Mouse (Mus musculus) forebrain, postnatal 0 days (tissue): ENCODE measurements around the gene Arnt. TPM values are rescaled to one million over a fixed set of nuclear protein-coding genes. Genes with fewer than 3 reads are reported as not detected.

ENCODE experiments used
- ATAC-seq: fragments of 200-750 bp; cut with Nextera tagmentation; 2 replicates; pipeline ENCODE4 v1.8.0; 2017; ENCODE audit warnings: mild to moderate bottlenecking, moderate library complexity
- DNase-seq: peaks from one replicate; pipeline ENCODE4 v3.0.0-alpha.2; 2015
- H3K27ac ChIP-seq: fragments of 300-500 bp; sonication (generic); 2 replicates; pipeline ENCODE4 v1.5.1; 2014; ENCODE audit warnings: low read depth, mild to moderate bottlenecking, antibody characterized with exemption, low read length, moderate library complexity, mixed read lengths
- H3K27me3 ChIP-seq: fragments of 300-500 bp; sonication (generic); 2 replicates; pipeline ENCODE4 v1.6.1; 2014; ENCODE audit warnings: mild to moderate bottlenecking, low read length, mixed read lengths; ENCODE audit not compliant: insufficient read depth
- H3K36me3 ChIP-seq: fragments of 300-500 bp; sonication (generic); 2 replicates; pipeline ENCODE4 v1.6.1; 2014; ENCODE audit warnings: mild to moderate bottlenecking, moderate library complexity; ENCODE audit not compliant: insufficient read depth
- H3K4me1 ChIP-seq: fragments of 300-500 bp; sonication (generic); 2 replicates; pipeline ENCODE4 v1.6.1; 2014; ENCODE audit warnings: antibody characterized with exemption; ENCODE audit not compliant: insufficient read depth
- H3K4me2 ChIP-seq: fragments of 300-500 bp; sonication (generic); 2 replicates; pipeline ENCODE4 v1.6.1; 2014; ENCODE audit warnings: low read depth, mild to moderate bottlenecking, moderate library complexity
- H3K4me3 ChIP-seq: fragments of 300-500 bp; sonication (generic); 2 replicates; pipeline ENCODE4 v1.5.1; 2014; ENCODE audit warnings: low read depth, low read length, mixed read lengths
- H3K9ac ChIP-seq: fragments of 300-500 bp; sonication (generic); 2 replicates; pipeline ENCODE4 v1.6.1; 2014; ENCODE audit warnings: mild to moderate bottlenecking
- H3K9me3 ChIP-seq: fragments of 300-500 bp; sonication (generic); 2 replicates; pipeline ENCODE4 v1.6.1; 2016; ENCODE audit warnings: low read length
- CTCF ChIP-seq: sonication (generic); IDR thresholded peaks from 2 replicates; pipeline ENCODE4 v1.5.1; 2016; ENCODE audit warnings: antibody characterized with exemption, control low read depth, low read depth
- WGBS: fragments of 180-500 bp; shearing (Covaris S2); extraction: QIAGEN DNeasy Blood & Tissue Kit; methylation state at CpG from one replicate; pipeline ENCODE4 v1.1.7; 2014; 5-methylcytosine and 5-hydroxymethylcytosine counted together
- polyA plus RNA-seq: library from polyadenylated mRNA; unstranded; fragments of >200 nt; fragmentation: Nextera tagmentation; extraction: Ambion mirVana; gene quantifications from 2 replicates; pipeline ENCODE4 v1.2.1, GENCODE M21; 2015
- total RNA-seq: library from RNA; depleted of rRNA; stranded (reverse); fragments of >200 nt; gene quantifications from 2 replicates; pipeline ENCODE4 v1.2.3, GENCODE M21; 2014

Gene Arnt
- total and polyA plus RNA-seq, 2 experiments from 2014 or later, result 7.8 to 14.7 TPM

GRCm38 (mm10) chr3:95456367-95456766 is 22.2 kb downstream of the Arnt start:
- Histone ChIP-seq H3K27ac (no peak overlapping the region), H3K4me1 (no peaks in the 10 kb centered on the region), H3K9me3 (no peaks in the 10 kb centered on the region), H3K36me3 (peaks cover 38% of the 10 kb centered on the region), H3K9ac (no peak overlapping the region), H3K4me2 (no peak overlapping the region), H3K27me3 (no peaks in the 10 kb centered on the region), H3K4me3 (no peak overlapping the region)
- no peak for ATAC-seq
- 98% methylated on average over 5 of the region's 5 CpGs for WGBS
- no peak for DNase-seq
- TF ChIP-seq CTCF, result no peak

GRCm38 (mm10) chr3:95457758-95458157 is 23.6 kb downstream of the Arnt start:
- H3K27ac ChIP-seq, result no peak overlapping the region
- H3K36me3 ChIP-seq, result peaks cover 30% of the 10 kb centered on the region
- no peaks in the 10 kb centered on the region for H3K27me3 ChIP-seq
- ATAC-seq (no peak), DNase-seq (no peak)
- no peaks in the 10 kb centered on the region for H3K9me3 ChIP-seq
- H3K4me3 ChIP-seq, result no peak overlapping the region
- no peak overlapping the region for H3K9ac ChIP-seq
- no peaks in the 10 kb centered on the region for H3K4me1 ChIP-seq
- no peak for TF ChIP-seq CTCF
- H3K4me2 ChIP-seq, result no peak overlapping the region
- 81% methylated on average over 3 of the region's 3 CpGs for WGBS

- Histone ChIP-seq H3K36me3 (peaks cover 19% of the 10 kb centered on the region; the same call in 1 of the 2 replicates), H3K4me2 (no peak overlapping the region), H3K4me3 (no peak overlapping the region), H3K27me3 (no peaks in the 10 kb centered on the region), H3K9me3 (no peaks in the 10 kb centered on the region), H3K27ac (no peak overlapping the region), H3K4me1 (no peaks in the 10 kb centered on the region), H3K9ac (no peak overlapping the region)
- no peak for ATAC-seq
- DNase-seq, result no peak
- WGBS, result 80% methylated on average over 1 of the region's 1 CpGs
- TF ChIP-seq CTCF, result no peak
Measured at GRCm38 (mm10) chr3:95459381-95459780, 25.2 kb downstream of the Arnt start.

- Histone ChIP-seq H3K9ac (no peak overlapping the region), H3K27me3 (no peaks in the 10 kb centered on the region), H3K27ac (no peak overlapping the region), H3K4me3 (no peak overlapping the region), H3K4me2 (no peak overlapping the region), H3K9me3 (no peaks in the 10 kb centered on the region), H3K4me1 (no peaks in the 10 kb centered on the region), H3K36me3 (peaks cover 16% of the 10 kb centered on the region)
- TF ChIP-seq CTCF, result no peak
- DNase-seq (no peak), ATAC-seq (no peak)
Measured at GRCm38 (mm10) chr3:95463852-95464251, 29.7 kb downstream of the Arnt start.

DNA sequence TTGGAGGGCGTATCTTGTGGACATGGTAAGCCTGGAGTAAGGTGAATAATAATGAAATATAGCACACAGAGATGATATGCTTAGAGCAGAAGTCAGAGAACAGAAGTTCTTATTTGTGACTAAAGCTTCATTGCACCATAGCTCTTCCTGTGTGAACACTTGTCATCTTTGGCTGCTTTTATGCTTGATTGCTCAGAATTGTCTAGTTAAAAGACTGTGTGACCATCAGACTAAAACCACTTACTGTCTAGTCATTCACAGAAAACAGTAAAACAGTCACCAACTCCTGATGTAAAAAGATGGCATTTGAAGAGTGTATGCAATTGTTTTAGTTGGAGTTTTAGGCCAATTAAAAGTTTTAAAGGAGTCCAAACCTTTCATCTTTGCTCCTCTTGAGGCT is 44.8 kb downstream of the Arnt start:
- Histone ChIP-seq H3K9me3 (no peaks in the 10 kb centered on the region), H3K27me3 (no peaks in the 10 kb centered on the region), H3K4me3 (no peak overlapping the region), H3K4me2 (no peak overlapping the region), H3K36me3 (peaks cover 59% of the 10 kb centered on the region), H3K4me1 (no peaks in the 10 kb centered on the region), H3K9ac (no peak overlapping the region), H3K27ac (no peak overlapping the region)
- TF ChIP-seq CTCF, result no peak
- WGBS, result 100% methylated on average over 1 of the region's 1 CpGs
- DNase-seq (no peak), ATAC-seq (no peak)

DNA sequence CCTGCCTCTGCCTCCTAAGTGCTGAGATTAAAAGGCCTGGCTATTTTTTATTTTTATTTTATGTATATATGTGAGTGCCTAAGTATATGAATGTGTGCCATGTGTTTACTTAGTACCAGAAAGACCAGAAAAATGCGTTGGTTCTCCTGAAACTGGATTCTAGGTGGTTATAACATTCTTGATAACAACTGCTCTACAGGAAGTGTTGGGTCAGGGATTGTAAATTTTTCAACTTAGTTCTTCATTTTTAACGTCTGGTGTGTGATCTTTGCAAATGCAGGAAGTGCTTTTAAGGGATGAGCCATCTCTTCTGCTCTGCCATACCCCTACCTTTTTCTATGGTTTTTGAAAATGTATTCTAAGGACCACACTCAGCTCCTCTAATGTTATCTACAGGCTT is 52.2 kb downstream of the Arnt start:
- TF ChIP-seq CTCF, result no peak
- ATAC-seq (no peak), DNase-seq (no peak)
- Histone ChIP-seq H3K27me3 (no peaks in the 10 kb centered on the region), H3K36me3 (peaks cover 65% of the 10 kb centered on the region), H3K4me1 (no peaks in the 10 kb centered on the region), H3K4me2 (no peak overlapping the region), H3K9ac (no peak overlapping the region), H3K4me3 (no peak overlapping the region), H3K27ac (no peak overlapping the region), H3K9me3 (no peaks in the 10 kb centered on the region)
- 89% methylated on average over 2 of the region's 2 CpGs for WGBS

DNA sequence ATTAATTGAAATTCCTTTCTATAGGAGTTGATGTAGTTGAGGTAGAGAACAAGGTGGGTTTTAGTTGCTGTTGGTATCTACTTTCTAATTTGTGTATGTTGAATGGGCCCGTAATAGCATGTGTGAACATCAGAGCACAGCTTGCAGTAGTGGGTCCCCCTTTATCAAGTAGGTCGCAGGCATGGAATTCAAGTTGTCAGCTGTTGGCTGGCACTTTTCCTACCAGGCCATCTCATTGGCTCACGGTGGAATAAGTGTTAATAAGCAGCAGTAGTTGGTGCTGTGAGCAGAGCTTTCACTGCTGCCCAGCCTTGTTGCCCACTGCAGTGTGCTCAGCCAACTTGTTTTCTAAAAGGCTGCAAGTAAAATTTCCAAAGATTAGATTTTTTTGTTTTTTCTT is 54.5 kb downstream of the Arnt start:
- Histone ChIP-seq H3K36me3 (peaks cover 71% of the 10 kb centered on the region), H3K27ac (no peak overlapping the region), H3K4me3 (no peak overlapping the region), H3K4me1 (no peaks in the 10 kb centered on the region), H3K4me2 (no peak overlapping the region), H3K9ac (no peak overlapping the region), H3K27me3 (no peaks in the 10 kb centered on the region), H3K9me3 (no peaks in the 10 kb centered on the region)
- ATAC-seq, result no peak
- no peak for TF ChIP-seq CTCF
- 84% methylated on average over 3 of the region's 3 CpGs for WGBS
- DNase-seq, result no peak

DNA sequence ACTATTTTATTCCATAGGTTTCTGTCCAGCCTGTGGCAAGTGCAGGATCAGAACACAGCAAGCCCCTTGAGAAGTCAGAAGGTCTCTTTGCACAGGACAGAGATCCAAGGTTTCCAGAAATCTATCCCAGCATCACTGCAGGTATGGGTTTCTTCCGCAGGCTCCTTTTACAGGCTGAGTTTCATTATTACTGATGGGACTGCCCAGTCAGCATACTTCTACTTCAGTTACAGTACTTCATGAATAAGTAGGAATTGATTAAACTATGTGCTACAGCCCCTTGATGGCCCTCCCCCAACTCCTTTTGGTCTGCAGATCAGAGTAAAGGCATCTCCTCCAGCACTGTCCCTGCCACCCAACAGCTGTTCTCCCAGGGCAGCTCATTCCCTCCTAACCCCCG is 56.0 kb downstream of the Arnt start:
- ATAC-seq, result no peak
- Histone ChIP-seq H3K27ac (no peak overlapping the region), H3K4me1 (no peaks in the 10 kb centered on the region), H3K9ac (no peak overlapping the region), H3K9me3 (no peaks in the 10 kb centered on the region), H3K4me3 (no peak overlapping the region), H3K36me3 (peaks cover 80% of the 10 kb centered on the region), H3K27me3 (no peaks in the 10 kb centered on the region), H3K4me2 (no peak overlapping the region)
- TF ChIP-seq CTCF, result no peak
- no peak for DNase-seq
- WGBS, result 100% methylated on average over 2 of the region's 2 CpGs
